Comparison of ENCODE assay signal across 24 mouse cellular contexts in genomic region chr11:76247239-76247638, GRCm38 (mm10). TPM values are rescaled to one million over a fixed set of nuclear protein-coding genes. Genes with fewer than 3 reads are reported as not detected.
A peak's percentile ranks its signal among the peaks of the same experiment; 100 is the strongest.
DNase-seq lines count a peak whose midpoint lies in the region; ATAC-seq and TF ChIP-seq lines count a peak whose summit lies in the region.
"Had no signal": no experiment of that assay in that cellular context is flagged by ENCODE, and none has a peak within 500 bp of the region (broad histone marks: within the 10 kb centered on the region; RNA-seq: fewer than 3 reads in every experiment).

No protein-coding gene starts in this region.

- H3K9ac ChIP-seq in lung, embryonic 14.5 days = no peak overlapping the region
- H3K9ac ChIP-seq: neural tube, embryonic 15.5 days had no signal

- WGBS in heart, embryonic 10.5 days = 59% methylated on average over 2 of the region's 2 CpGs
- 48% methylated on average over 2 of the region's 2 CpGs for WGBS in lung, embryonic 14.5 days

- H3K4me2 ChIP-seq in lung, embryonic 14.5 days = no peak overlapping the region
- H3K4me2 ChIP-seq: neural tube, embryonic 15.5 days had no signal

- no peak overlapping the region for H3K27ac ChIP-seq in heart, embryonic 10.5 days
- H3K27ac ChIP-seq in lung, embryonic 14.5 days (ENCODE audit: low read depth) = no peak overlapping the region
- H3K27ac ChIP-seq: forebrain, embryonic 10.5 days; heart, adult 2 months; hindbrain, embryonic 10.5 days; neural tube, embryonic 15.5 days had no signal

- intact Hi-C loops in heart, postnatal 14 days (cut with DNase I) = no loop called here

- no peaks in the 10 kb centered on the region for H3K9me3 ChIP-seq in heart, embryonic 10.5 days
- H3K9me3 ChIP-seq in lung, embryonic 14.5 days (ENCODE audit: low read depth, low read length) = no peaks in the 10 kb centered on the region
- H3K9me3 ChIP-seq: forebrain, embryonic 10.5 days; G1E; hindbrain, embryonic 10.5 days; neural tube, embryonic 15.5 days had no signal

- peak; percentile 7 for DNase-seq in heart, embryonic 10.5 days (ENCODE audit: low spot score)
- no peak for DNase-seq in heart, postnatal 14 days
- DNase-seq in lung, embryonic 14.5 days = no peak
- no peak for DNase-seq in lung, postnatal 10 days
- DNase-seq in R1 (ENCODE audit: low read depth, low spot score) = peak; percentile 49
- no peak for DNase-seq in neural tube, embryonic 10.5 days (ENCODE audit: extremely low spot score, low spot score)
- DNase-seq in spleen, postnatal 4 days (ENCODE audit: low spot score in 2 of 2) = no peak
- DNase-seq: adrenal gland, postnatal 36 days; cerebellum, adult 11 months; cerebellum, postnatal 14 days; gastrocnemius, postnatal 36 days; heart, adult 2 months; kidney, adult 18-20 months; lung, adult 18-20 months; lung, postnatal 4 days had no signal

- no peak for ATAC-seq in lung, embryonic 14.5 days (ENCODE audit: insufficient read depth)
- ATAC-seq: midbrain, embryonic 16.5 days had no signal

- H3K4me3 ChIP-seq in heart, embryonic 10.5 days = no peak overlapping the region
- H3K4me3 ChIP-seq in lung, embryonic 14.5 days (ENCODE audit: low read depth, low read length) = no peak overlapping the region
- H3K4me3 ChIP-seq: forebrain, embryonic 10.5 days; heart, adult 2 months; hindbrain, embryonic 10.5 days; neural tube, embryonic 15.5 days had no signal

- H3K36me3 ChIP-seq in heart, embryonic 10.5 days = peaks cover 41% of the 10 kb centered on the region
- H3K36me3 ChIP-seq in lung, embryonic 14.5 days (ENCODE audit: insufficient read depth) = peaks cover 38% of the 10 kb centered on the region

- no peaks in the 10 kb centered on the region for H3K27me3 ChIP-seq in heart, embryonic 10.5 days (ENCODE audit: insufficient read depth, poor library complexity, severe bottlenecking)
- H3K27me3 ChIP-seq in lung, embryonic 14.5 days (ENCODE audit: insufficient read depth, low read length) = no peaks in the 10 kb centered on the region
- H3K27me3 ChIP-seq: neural tube, embryonic 15.5 days had no signal

- H3K4me1 ChIP-seq in heart, embryonic 10.5 days = peaks cover 14% of the 10 kb centered on the region
- no peaks in the 10 kb centered on the region for H3K4me1 ChIP-seq in lung, embryonic 14.5 days (ENCODE audit: insufficient read depth)

- TF ChIP-seq CTCF in lung, embryonic 14.5 days (IDR thresholded peaks at IDR 0.05; ENCODE audit: low read depth) = peak; percentile 30; the same call in 1 of the 2 replicates

RNA-seq across cellular contexts. Expression of gene Glod4, which starts 3.7 kb away (rescaled TPM):
- polyA plus RNA-seq in heart, embryonic 10.5 days (2016; fragmentation: Nextera tagmentation; extraction: Ambion mirVana) = 126 and 135 TPM in 2 replicates
- 10 to 100 TPM; 37.7 to 44.7 TPM for total RNA-seq in heart, postnatal 14 days (2021)
- polyA plus RNA-seq in lung, embryonic 14.5 days (2014; fragmentation: Nextera tagmentation; extraction: Ambion mirVana) = 131 and 152 TPM in 2 replicates

RNA-seq across cellular contexts. Expression of gene Mrm3, which starts 3.7 kb away (rescaled TPM):
- polyA plus RNA-seq in heart, embryonic 10.5 days (2016; fragmentation: Nextera tagmentation; extraction: Ambion mirVana) = 27.8 and 29.1 TPM in 2 replicates
- 10 to 100 TPM; 20.6 to 22.8 TPM for total RNA-seq in heart, postnatal 14 days (2021)
- 21.7 and 24.3 TPM in 2 replicates for polyA plus RNA-seq in lung, embryonic 14.5 days (2014; fragmentation: Nextera tagmentation; extraction: Ambion mirVana)

RNA-seq across cellular contexts. Expression of gene Gemin4, which starts 29.8 kb away (rescaled TPM):
- polyA plus RNA-seq in heart, embryonic 10.5 days (2016; fragmentation: Nextera tagmentation; extraction: Ambion mirVana) = 40.0 and 42.1 TPM in 2 replicates
- total RNA-seq in heart, postnatal 14 days (2021) = 1 to 10 TPM; 1.8 to 2.6 TPM
- 45.6 and 45.8 TPM in 2 replicates for polyA plus RNA-seq in lung, embryonic 14.5 days (2014; fragmentation: Nextera tagmentation; extraction: Ambion mirVana)

RNA-seq across cellular contexts. Expression of gene Dbil5, which starts 29.8 kb away (rescaled TPM):
- polyA plus RNA-seq in heart, embryonic 10.5 days (2016; fragmentation: Nextera tagmentation; extraction: Ambion mirVana) = 0.80 and 1.1 TPM in 2 replicates
- total RNA-seq in heart, postnatal 14 days (2021) = not detected
- 0.60 and 1.6 TPM in 2 replicates for polyA plus RNA-seq in lung, embryonic 14.5 days (2014; fragmentation: Nextera tagmentation; extraction: Ambion mirVana)
- total RNA-seq: adrenal gland, postnatal 36 days; gastrocnemius, adult 18-20 months; gastrocnemius, postnatal 36 days had no signal
- polyA plus RNA-seq: limb, embryonic 11.5 days; small intestine, adult 2 months; thymus, postnatal 0 days had no signal

Comparison
In these comparisons a context has a peak if more than half of its experiments do, and no peak if none do; other contexts are left out.
1. DNase-seq: peak in heart, embryonic 10.5 days (single experiment) and R1 (single experiment); none in heart, postnatal 14 days (0 of 2), lung, embryonic 14.5 days (single experiment), lung, postnatal 10 days (single experiment), neural tube, embryonic 10.5 days (single experiment) and spleen, postnatal 4 days (0 of 2).